Mouse (Mus musculus) heart, postnatal 0 days (tissue): ENCODE results near the gene Itga5.

Experiments used
- CTCF ChIP-seq: IDR thresholded peaks from 2 replicates; pipeline ENCODE4 v1.5.1; 2016; ENCODE audit warnings: antibody characterized with exemption, control low read depth, low read depth
- EP300 ChIP-seq: IDR thresholded peaks from 2 replicates; pipeline ENCODE4 v1.6.1; 2016; ENCODE audit warnings: antibody characterized with exemption, low read depth

DNA sequence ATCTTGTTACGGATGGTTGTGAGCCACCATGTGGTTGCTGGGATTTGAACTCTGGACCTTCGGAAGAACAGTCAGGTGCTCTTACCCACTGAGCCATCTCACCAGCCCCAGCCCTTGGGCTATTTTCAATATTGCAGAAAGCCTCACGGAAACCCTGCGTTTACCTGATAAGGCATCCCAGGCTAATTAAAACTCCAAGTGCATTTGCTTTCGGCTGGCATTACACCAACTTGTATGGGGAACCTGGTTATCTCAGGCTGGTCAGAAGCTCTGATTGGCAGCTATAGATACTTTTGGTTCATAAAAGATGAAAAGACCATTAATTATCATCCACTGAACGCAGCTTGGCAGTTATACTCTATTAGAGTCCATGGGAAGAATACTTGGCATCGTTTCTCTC lies 4.2 kb downstream of the Itga5 start:
- no peak for TF ChIP-seq CTCF
- no peak for TF ChIP-seq EP300
